Mouse (Mus musculus) c-Kit-negative CD71-positive TER-119-positive erythroid progenitor cells, embryonic 14.5 days (primary cell): ENCODE data around the gene Bclaf1.

Experiments used
- DNase-seq: peaks from one replicate; pipeline ENCODE4 v3.0.0-alpha.2; 2013; ENCODE audit warnings: low read depth, low spot score

Bclaf1 gene

DNA sequence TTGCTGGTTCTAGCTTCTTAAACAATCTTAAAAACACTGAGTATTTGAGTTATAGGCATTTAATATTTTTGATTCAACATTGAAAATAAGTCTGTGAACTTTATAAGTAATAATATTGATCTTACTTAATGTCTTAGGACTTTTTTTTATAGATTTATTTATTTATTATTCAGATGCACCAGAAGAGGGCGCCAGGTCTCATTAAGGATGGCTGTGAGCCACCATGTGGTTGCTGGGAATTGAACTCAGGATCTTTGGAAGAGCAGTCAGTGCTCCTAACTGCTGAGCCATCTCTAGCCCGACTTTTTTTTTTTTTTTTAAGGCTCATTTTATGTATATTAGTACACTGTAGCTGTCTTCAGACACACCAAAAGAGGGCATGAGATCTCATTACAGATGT, 2.5 kb downstream of the Bclaf1 start:
- peak; percentile 38 for DNase-seq

DNA sequence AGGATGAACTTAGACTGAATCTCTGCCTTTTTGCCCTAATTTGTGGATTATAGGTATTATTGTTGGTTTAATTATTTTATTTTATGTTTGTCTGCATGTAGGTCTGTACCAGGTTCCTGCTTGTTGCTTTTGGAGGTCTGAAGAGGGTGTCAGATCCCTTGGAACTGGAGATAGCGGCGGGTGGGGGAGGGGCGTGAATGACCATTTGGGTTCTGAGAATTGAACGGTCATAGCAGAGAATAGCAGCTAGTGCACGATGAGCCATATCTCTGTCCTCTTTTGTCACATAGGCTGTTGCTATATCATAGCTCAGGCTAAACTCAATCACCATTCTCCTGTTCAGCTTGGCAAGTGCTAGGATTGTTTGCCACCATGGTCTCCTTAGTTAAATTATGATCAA, 5.2 kb downstream of the Bclaf1 start:
- no peak for DNase-seq

DNA sequence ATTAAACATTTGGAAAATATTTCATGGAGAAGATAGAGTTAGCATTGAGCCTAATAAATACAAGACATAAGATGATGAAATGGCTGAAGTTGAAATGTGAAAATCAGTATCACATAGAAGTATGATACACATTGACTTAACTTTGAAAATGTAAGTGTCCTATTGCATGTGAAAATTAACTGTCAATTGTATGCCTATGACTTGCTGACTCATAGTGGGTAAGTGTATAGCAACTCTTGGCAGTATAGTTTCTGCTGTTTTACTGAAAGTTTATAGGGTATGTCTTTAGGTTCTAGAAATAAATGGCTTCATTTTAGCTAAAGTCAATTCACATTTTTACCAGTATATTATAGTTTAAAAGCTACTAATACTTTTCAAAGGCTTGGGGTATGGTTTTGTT, 14.0 kb downstream of the Bclaf1 start:
- no peak for DNase-seq

DNA sequence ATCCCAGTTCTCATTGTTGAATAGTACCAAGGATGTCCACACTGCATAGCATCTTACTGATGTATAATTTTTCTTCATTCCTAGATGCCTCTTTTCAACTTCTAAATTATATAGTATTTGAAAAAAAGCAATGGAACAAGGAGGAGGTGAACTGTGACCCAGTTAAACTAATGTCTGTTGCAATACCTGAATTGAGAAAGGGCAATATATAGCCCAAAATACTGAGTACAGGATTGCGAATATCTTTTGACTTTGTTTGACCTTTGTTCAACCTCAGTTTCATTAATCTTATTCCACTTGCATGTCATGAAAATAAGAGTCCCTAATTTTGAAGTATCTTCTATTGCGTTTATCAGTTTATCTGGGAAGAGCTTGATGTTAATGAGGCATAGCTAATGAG, 19.0 kb downstream of the Bclaf1 start:
- DNase-seq, result no peak

DNA sequence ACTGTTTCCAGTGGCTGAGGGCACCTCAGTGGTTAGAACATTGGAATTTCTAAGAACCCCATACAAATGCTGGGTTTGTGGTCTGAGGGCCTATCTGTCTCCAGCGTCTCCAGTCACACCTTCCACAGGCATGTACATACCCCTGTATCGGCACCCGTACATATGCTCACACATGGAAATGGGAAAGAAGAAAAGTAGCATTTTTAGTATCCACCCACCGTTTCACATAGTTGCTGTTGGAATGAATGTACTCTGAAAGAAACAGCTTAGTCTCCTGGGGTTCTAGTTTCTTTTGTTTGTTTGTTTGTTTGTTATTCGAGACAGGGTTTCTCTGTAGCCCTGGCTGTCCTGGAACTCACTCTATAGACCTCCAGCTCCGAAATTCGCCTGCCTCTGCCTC, 25.6 kb downstream of the Bclaf1 start:
- DNase-seq, result no peak

DNA sequence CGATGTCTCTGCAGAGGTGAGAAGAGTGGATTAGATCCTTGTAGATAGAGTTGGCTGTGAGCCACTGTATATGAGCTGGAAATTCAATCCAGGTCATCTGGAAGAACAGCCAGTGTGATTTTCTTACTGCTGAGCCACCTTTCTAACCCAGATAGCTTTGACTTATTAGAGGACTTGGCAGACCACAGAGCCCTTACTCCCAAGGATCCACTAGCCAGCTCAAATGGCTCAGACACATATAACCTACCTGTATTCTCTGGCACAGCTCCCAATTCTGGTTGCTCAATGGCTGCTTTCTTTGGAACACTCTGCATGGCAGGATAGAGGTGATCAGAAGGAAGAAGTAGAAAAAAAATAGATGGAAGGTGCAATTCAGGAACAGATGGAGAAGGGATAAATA, 33.5 kb downstream of the Bclaf1 start:
- DNase-seq, result no peak

DNA sequence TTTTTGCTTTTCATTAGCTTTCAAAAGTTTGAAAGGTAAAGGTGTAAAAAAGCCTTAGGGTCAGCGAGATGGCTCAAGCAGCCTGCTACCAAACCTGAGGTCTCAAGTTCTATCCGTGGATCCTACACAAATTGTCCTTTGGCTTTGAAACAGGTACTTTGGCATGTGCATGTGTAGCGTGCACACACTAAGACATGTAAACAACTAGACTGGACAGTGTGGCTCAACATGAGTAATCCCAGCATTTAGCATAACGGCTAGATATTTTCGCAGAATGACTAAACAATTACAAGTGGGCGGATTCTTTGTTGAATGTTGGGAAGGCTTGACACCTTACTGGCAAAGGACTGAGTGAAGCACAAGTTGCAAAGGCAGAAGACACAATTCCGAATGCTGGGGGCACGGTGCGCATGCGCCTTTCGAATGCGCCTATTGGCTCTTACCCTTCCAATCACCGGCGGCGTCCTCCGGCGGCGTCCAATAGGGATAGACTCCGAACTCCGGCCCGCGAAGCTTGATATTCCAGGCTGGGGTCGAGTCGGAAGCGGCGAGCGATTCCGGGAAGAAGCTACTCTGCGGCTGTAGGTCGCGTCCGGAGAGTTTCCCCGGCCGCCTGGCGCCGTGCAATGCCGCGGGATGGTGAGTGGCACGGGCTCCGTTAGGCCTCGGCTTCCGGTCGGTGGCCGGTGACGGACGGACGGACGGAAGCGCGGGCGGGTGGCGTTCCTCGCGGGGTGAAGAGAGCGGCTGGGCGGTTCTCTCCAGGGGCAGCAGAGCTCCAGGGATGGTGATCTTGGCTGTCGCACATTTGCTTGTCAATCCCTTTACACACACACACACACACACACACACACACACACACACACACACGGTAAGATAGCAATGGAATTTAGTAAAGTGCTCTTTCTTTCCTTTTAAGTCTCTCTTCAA, 35.3 kb downstream of the Bclaf1 start, which contains the start of gene Mtfr2:
TSS of gene Mtfr2 (plus strand) at position 486 of the 930 bp plus-strand sequence.
- DNase-seq, result peak; percentile 95

DNA sequence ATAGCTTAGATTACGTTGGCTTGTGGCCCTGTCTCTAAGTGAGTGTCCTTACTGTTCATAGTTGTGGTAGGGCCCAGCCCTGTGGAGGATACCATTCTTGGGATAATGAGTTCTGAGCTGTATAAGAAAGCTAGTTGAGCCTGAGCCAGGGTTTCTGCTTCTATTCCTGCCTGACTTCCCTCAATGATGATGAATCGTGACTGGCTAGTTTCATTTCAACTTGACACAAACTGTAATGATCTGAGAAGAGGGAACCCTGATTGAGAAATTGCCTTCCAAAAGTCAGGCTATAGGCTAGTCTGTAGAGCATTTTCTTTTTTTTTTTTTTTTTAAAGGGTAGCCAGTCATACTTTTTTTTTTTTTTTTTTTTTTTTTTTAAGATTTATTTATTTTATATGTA, 36.6 kb downstream of the Bclaf1 start:
- DNase-seq, result no peak

DNA sequence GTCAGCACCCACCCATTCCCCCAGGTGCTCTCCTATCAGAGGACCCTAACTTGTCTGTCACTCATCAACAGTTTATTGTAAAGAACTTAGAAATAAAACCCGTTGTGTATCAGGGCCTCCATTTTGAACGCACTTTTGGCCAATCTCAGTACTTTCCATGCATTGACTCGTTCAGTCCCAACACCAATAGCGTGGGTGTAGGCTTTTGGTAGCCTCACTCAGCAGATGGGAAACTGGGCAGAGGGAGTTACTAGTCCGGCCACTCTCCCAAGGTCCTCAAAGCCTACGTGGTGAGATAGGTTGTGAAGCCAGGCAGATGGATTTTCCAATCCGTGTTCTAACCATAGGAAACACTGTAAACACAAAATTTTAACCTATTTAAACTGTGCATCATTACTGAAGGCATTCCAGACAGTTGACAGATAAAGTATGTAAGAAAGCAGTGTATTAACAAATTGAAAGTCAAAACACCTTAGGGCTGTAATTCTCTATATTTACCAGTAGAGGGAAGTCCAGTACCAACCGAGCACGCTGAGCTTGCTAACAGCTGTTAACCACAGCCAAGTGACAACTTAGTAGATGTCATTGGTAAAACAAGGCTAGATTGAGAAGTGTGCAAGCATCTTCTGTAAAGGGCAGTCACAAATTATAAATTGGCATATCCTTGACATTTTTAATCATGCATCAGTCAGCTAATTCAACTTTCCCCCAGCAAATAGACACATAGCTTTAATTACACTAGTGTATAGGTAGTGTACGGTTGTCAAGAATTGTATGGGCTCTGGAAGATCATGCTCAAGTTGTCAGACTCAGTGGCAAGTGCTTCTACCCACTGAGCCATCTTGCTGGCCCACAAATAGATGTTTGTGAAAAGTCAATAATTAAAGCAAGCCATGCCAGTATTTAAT, 49.5 kb downstream of the Bclaf1 start:
- peak; percentile 17 for DNase-seq

DNA sequence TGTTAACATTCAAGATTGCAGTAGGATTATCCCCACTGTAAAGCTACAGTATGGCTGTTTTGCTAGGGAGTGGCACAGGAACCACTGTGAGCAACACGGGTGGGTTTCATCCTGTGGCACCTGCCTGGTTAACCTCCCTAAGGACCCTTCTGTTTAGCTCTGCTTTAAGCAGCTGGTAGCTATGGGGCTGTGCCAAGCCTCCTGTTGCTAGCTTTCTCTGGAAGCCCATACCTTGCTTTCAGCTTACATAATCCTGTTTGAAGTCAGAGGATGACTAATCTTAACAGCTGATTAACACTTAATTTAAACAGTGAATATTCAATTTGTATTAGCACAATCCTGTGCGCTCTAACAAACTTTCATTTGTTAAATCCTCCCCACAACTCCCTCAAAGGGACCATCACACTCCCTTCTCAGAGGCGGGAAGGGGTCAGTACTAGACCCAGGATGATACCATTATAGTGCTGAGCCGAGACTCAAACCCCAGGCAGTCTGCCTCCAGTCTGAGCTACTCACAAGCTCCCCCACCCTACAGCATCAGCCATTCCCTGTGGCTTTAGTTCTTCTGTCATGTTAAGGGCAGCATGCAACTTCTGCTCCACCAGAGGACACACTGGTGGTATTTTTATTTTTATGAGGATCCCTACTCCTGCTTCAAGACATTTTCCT, 50.3 kb downstream of the Bclaf1 start:
- DNase-seq, result no peak

DNA sequence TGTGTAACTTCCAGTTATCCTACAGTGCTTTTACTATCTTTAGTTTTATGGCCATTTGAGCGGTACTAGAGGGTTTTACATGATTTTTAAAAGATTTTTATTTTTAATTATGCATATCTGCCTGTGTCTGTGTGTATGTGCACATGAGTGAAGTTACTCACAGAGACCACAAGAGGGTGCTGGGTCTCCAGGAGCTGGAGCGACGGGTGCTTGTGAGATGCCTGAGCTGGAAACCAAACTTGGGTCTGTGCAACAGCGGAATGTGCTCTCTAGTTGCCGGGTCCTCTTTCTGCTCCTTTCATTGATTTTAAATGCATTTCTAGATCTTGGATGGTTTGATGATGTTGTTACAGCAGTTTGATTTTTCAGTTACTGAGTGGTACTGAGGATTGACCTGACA, 59.8 kb downstream of the Bclaf1 start:
- no peak for DNase-seq

DNA sequence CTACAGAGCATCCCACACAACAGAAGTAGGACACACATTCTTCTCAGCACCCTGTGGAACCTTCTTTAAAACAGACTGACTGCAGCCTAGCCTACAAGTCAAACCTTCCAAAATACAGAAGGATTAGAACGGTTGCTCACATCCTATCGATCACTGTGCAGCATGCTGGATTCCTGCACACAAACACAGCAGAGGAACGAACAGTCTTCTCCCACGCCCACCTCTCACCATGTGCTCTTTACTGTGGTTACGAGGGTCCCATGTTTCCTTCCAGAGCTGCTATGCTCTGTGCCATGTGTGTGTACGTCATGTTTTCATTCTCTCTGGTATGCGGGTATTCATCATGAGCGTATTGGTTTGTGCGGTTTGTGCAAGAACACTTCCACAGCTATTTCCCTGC, 65.4 kb downstream of the Bclaf1 start:
- no peak for DNase-seq

DNA sequence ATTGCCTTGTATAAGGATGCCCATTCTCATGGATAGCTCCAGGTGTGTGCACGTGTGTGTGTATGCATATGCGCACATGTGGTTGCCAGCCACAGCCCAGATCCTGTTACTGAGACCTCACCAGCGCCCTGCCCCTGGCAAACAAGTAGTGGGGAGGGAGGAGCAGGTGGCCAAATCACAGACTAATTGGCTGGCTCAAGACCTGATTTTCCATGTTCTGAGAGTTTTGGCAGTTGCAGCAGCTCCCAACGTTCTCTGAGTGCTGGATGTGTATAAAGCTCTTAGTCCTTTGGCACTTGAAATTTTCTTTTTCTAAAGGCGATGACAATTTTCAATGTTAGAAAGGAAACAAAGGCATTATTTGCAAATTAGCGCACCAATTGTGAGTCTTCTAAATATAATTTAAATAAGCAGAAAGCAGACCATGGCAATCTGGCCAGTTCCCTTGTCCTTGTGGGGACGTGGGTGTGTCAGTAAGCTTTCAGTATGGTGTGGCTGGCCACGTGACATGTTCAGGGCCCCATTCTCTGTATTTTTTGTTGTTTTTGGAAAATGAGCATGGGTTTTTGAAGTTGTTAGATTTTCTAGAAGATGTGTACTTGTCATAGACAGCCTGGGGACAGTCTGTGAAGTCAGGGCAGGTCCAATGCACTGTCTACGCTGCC, 66.9 kb downstream of the Bclaf1 start:
- DNase-seq, result no peak

DNA sequence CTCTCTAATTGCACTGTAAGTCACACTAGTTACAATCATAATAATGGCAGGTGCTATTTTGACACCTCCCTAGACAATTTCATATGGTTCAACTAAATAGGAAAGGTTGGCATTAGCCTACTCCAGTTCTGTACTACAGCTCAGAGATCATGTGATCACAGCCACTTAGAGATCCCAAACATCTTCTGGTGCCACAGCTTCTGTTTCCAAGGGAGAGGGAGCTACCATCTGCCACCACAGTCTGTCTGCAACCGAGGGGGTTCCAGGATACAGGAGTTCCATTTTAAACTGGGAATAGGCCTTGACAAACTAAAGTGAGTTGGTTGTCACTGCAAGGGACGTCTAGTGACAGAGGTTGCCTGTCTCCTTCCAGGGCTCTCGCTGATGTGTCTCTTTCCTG, 68.5 kb downstream of the Bclaf1 start:
- DNase-seq, result no peak

DNA sequence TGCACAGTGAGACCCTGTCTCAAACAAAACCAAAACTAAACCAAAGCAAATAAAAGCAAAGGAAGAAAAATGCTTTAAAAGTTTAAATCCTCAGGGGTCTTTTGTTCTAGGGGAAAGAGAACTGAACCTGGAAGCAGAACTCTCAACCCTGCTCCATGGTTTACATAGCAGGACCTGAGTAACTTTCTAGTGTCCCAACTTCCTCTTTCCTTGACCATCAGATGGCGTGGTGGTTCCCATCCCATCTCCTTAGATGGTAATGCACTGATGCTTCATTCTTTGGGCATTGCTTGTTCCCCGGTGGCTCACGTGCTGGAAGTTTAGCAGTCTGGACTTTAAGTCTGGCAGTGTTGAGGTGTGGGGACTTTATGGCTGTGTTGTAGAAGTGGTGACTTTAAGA, 69.1 kb downstream of the Bclaf1 start:
- DNase-seq, result no peak

DNA sequence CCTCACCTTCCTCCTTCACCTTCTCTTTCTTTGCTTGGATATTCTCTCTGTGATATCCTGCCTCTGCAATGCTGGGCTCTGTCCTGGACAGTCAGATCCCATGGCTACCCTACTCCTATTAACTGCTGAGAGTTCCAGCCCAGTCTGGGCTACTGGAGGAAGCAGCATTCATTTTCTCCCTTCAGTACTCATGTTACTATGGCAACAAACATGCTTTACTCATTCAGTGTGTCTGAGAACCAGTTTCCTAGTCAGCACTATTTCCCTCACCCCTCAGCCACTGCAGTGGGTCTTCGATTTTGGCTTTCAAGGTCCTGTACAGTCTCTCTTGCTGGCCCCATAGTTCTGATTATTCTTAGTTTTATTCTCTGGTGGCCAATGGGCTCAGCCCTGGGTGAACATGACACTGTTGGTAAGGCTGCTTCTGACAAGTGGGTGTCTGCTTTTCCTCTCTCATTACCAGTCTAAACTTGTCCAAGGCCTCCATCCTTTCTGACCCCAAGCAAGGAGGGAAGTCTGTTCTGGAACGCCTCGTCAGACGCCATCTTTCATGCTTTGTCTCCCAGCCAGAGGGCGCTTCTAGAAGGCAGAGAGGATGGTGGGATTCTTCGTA, 70.6 kb downstream of the Bclaf1 start:
- no peak for DNase-seq

DNA sequence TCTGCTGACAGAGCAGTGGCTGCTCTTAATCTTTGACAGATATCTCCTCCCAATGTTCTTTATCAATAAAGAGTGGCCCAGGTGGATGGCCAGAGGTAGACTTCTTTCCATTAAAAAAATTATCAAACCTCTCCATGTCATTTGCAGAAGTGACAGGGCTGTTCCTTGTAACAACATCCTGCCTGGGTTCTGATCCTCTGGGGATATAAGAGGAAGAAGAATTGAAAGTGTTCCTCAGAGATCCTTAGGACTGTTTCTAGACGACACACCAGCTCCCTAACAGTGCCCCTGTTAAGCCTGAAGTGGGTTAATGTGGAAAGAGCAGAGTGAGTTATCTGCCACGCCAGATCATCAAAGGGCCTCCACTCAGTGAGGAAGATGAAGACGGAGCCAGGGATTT, 78.3 kb downstream of the Bclaf1 start:
- no peak for DNase-seq
